Mouse (Mus musculus) erythroid progenitor cell, adult 5-6 weeks (primary cell): ENCODE results near the gene Large2. TPM values are rescaled to one million over a fixed set of nuclear protein-coding genes. Genes with fewer than 3 reads are reported as not detected.
"Not testable (repeated sequence)": the region's sequence is repeated elsewhere in the genome, so short reads cannot be mapped to it uniquely, and the experiment has no call there.

Experiments used
- ATAC-seq: replicated peaks from 2 replicates; pipeline ENCODE4 v1.8.0; 2016; ENCODE audit warnings: moderate number of reproducible peaks, mild to moderate bottlenecking, moderate TSS enrichment, inconsistent platforms; ENCODE audit not compliant: poor library complexity, low FRiP score, severe bottlenecking
- total RNA-seq, 2 experiments: library from RNA; stranded (forward) in 1 of 2; stranded (reverse) in 1 of 2; fragments of 150-400 nt in 1 of 2; fragments of 186-747, 209-891 nt in 1 of 2; gene quantifications; 2 replicates each; pipeline versions ENCODE4 v1.2.3 to v1.2.4; 2015 to 2017; ENCODE audit warnings: low replicate concordance in 2 of 2

Gene Large2
- total RNA-seq (2015; ENCODE audit: low replicate concordance), result not detected in 2 replicates
- total RNA-seq (2017; ENCODE audit: low replicate concordance), result not detected in 2 replicates

- ATAC-seq, result peak; percentile 66
Observed at GRCm38 (mm10) chr2:92374514-92374913, at the start of gene Large2, which contains the start of gene Pex16. TSS of gene Large2 (minus strand) at chr2:92374869. TSS of gene Pex16 (plus strand) at chr2:92374676.

GRCm38 (mm10) chr2:92423702-92424461 lies 49.2 kb upstream of the Large2 start:
- no peak for ATAC-seq

GRCm38 (mm10) chr2:92423156-92423555 lies 48.5 kb upstream of the Large2 start:
- ATAC-seq, result no peak

GRCm38 (mm10) chr2:92422388-92423135 lies 47.9 kb upstream of the Large2 start:
- ATAC-seq, result no peak

GRCm38 (mm10) chr2:92421723-92422387 lies 47.2 kb upstream of the Large2 start:
- no peak for ATAC-seq

GRCm38 (mm10) chr2:92411705-92412104 lies 37.0 kb upstream of the Large2 start:
- no peak for ATAC-seq

GRCm38 (mm10) chr2:92408309-92409045 lies 33.8 kb upstream of the Large2 start:
- no peak for ATAC-seq

GRCm38 (mm10) chr2:92405687-92406086 lies 31.0 kb upstream of the Large2 start:
- no peak for ATAC-seq

- ATAC-seq, result no peak
Observed at GRCm38 (mm10) chr2:92404737-92405136, 30.1 kb upstream of the Large2 start.

GRCm38 (mm10) chr2:92403776-92404319 lies 29.2 kb upstream of the Large2 start:
- no peak for ATAC-seq

- no peak for ATAC-seq
Observed at GRCm38 (mm10) chr2:92402591-92403326, 28.1 kb upstream of the Large2 start.

GRCm38 (mm10) chr2:92401091-92401561 lies 26.5 kb upstream of the Large2 start, which contains the start of gene Mapk8ip1:
TSS of gene Mapk8ip1 (minus strand) at chr2:92401263.
- no peak for ATAC-seq

GRCm38 (mm10) chr2:92400682-92401081 lies 26.0 kb upstream of the Large2 start:
- ATAC-seq, result no peak

- ATAC-seq, result not testable (repeated sequence)
Observed at GRCm38 (mm10) chr2:92399877-92400276, 25.2 kb upstream of the Large2 start.

GRCm38 (mm10) chr2:92397436-92397835 lies 22.8 kb upstream of the Large2 start:
- no peak for ATAC-seq

- no peak for ATAC-seq
Observed at GRCm38 (mm10) chr2:92395535-92395934, 20.9 kb upstream of the Large2 start.

GRCm38 (mm10) chr2:92392318-92393264 lies 17.9 kb upstream of the Large2 start:
- no peak for ATAC-seq
